Mouse (Mus musculus) embryonic fibroblast, embryonic 13.5 days (primary cell): ENCODE results near the gene Wscd1.

Source experiments
- CTCF ChIP-seq: IDR thresholded peaks from 2 replicates; pipeline ENCODE4 v1.5.1; 2011; ENCODE audit warnings: mild to moderate bottlenecking, control low read depth, low read length, moderate library complexity, borderline replicate concordance; ENCODE audit not compliant: insufficient read depth
- POLR2A ChIP-seq: IDR thresholded peaks from 2 replicates; pipeline ENCODE4 v1.6.1; 2011; ENCODE audit warnings: low read depth, mild to moderate bottlenecking, control low read depth, low read length, moderate library complexity

GRCm38 (mm10) chr11:71755115-71755514, 5.4 kb downstream of the Wscd1 start:
- TF ChIP-seq POLR2A (no peak), CTCF (no peak)
